Comparison of ENCODE assay signal across 11 mouse cellular contexts in genomic region chr16:93458598-93459496, GRCm38 (mm10).
DNase-seq lines count a peak whose midpoint lies in the region; ATAC-seq and TF ChIP-seq lines count a peak whose summit lies in the region.
"Had no signal": no experiment of that assay in that cellular context is flagged by ENCODE, and none has a peak within 500 bp of the region (broad histone marks: within the 10 kb centered on the region; RNA-seq: fewer than 3 reads in every experiment).

No protein-coding gene starts in this region.

- no peak overlapping the region for H3K4me3 ChIP-seq in kidney, postnatal 0 days (replicated peaks; ENCODE audit: low read depth, low read length)
- H3K4me3 ChIP-seq in kidney, adult 2 months (ENCODE audit: insufficient read depth, low read depth, low read length): no peak overlapping the region
- no peak overlapping the region for H3K4me3 ChIP-seq in forebrain, embryonic 14.5 days (ENCODE audit: low read depth, low read length)
- no peak overlapping the region for H3K4me3 ChIP-seq in midbrain, embryonic 14.5 days (replicated peaks; ENCODE audit: low read depth, low read length)

- no peak for TF ChIP-seq POLR2A in kidney, adult 2 months (IDR thresholded peaks at IDR 0.05; ENCODE audit: low read depth, low read length)
- no peak for TF ChIP-seq POLR2A in brain, embryonic 14.5 days (IDR thresholded peaks at IDR 0.05; ENCODE audit: borderline replicate concordance, extremely low read depth, insufficient read depth, insufficient read length, poor library complexity, severe bottlenecking)

- no peaks in the 10 kb centered on the region for H3K9me3 ChIP-seq in kidney, postnatal 0 days (replicated peaks; ENCODE audit: low read length)
- H3K9me3 ChIP-seq in forebrain, embryonic 14.5 days (replicated peaks; ENCODE audit: control insufficient read depth, low read length): no peaks in the 10 kb centered on the region
- H3K9me3 ChIP-seq in midbrain, embryonic 14.5 days (ENCODE audit: control insufficient read depth, low read length): no peaks in the 10 kb centered on the region

- H3K4me2 ChIP-seq in kidney, postnatal 0 days (ENCODE audit: low read length): no peak overlapping the region
- H3K4me2 ChIP-seq in forebrain, embryonic 14.5 days (ENCODE audit: low read length): peak overlapping the region; percentile 28; the same call in 1 of the 2 replicates
- H3K4me2 ChIP-seq in midbrain, embryonic 14.5 days (ENCODE audit: low read length): peak overlapping the region; percentile 36

- no peak overlapping the region for H3K9ac ChIP-seq in kidney, postnatal 0 days (ENCODE audit: low read depth, low read length)
- peak overlapping the region; percentile 37; the same call in 1 of the 2 replicates for H3K9ac ChIP-seq in forebrain, embryonic 14.5 days (ENCODE audit: low read length)
- H3K9ac ChIP-seq in midbrain, embryonic 14.5 days (replicated peaks; ENCODE audit: low read length): peak overlapping the region; percentile 14; the same call in 1 of the 2 replicates

- ATAC-seq in kidney, postnatal 0 days (replicated peaks; ENCODE audit: low FRiP score, low read depth): no peak
- ATAC-seq in forebrain, embryonic 14.5 days: peak; percentile 81; the same call in 1 of the 2 replicates
- no peak for ATAC-seq in midbrain, embryonic 14.5 days (ENCODE audit: low FRiP score, low TSS enrichment)

- no peaks in the 10 kb centered on the region for H3K36me3 ChIP-seq in kidney, postnatal 0 days (ENCODE audit: insufficient read depth, low read length)
- no peaks in the 10 kb centered on the region for H3K36me3 ChIP-seq in kidney, adult 2 months (ENCODE audit: control insufficient read depth, insufficient read depth, low read length)
- no peaks in the 10 kb centered on the region for H3K36me3 ChIP-seq in forebrain, embryonic 14.5 days (ENCODE audit: control insufficient read depth, insufficient read depth, low read length)
- no peaks in the 10 kb centered on the region for H3K36me3 ChIP-seq in midbrain, embryonic 14.5 days (ENCODE audit: control insufficient read depth, insufficient read depth, low read length)

- H3K27me3 ChIP-seq in kidney, postnatal 0 days (ENCODE audit: insufficient read depth, low read length): no peaks in the 10 kb centered on the region; the same call in 1 of the 2 replicates
- H3K27me3 ChIP-seq in kidney, adult 2 months (replicated peaks; ENCODE audit: control insufficient read depth, insufficient read depth, low read length): no peaks in the 10 kb centered on the region
- H3K27me3 ChIP-seq in forebrain, embryonic 14.5 days (replicated peaks; ENCODE audit: control insufficient read depth, insufficient read depth, low read length): no peaks in the 10 kb centered on the region
- no peaks in the 10 kb centered on the region for H3K27me3 ChIP-seq in midbrain, embryonic 14.5 days (ENCODE audit: control insufficient read depth, insufficient read depth, low read length)

- no peak overlapping the region for H3K27ac ChIP-seq in kidney, postnatal 0 days
- H3K27ac ChIP-seq in kidney, adult 2 months (ENCODE audit: insufficient read depth, low read depth, low read length): no peak overlapping the region
- peak overlapping the region; percentile 71; the same call in 1 of the 2 replicates for H3K27ac ChIP-seq in forebrain, embryonic 14.5 days (ENCODE audit: low read depth, low read length)
- 0 out of 2 replicates have a peak overlapping the region, but pooled peaks have one; percentile 17 for H3K27ac ChIP-seq in midbrain, embryonic 14.5 days (replicated peaks; ENCODE audit: low read depth, low read length)

- WGBS in kidney, postnatal 0 days: 47% methylated on average over 23 of the region's 25 CpGs
- 53% methylated on average over 25 of the region's 25 CpGs for WGBS in kidney, adult 2 months
- WGBS in forebrain, embryonic 14.5 days: 40% methylated on average over 24 of the region's 25 CpGs
- 42% methylated on average over 24 of the region's 25 CpGs for WGBS in midbrain, embryonic 14.5 days

- DNase-seq in kidney, postnatal 0 days (ENCODE audit: low spot score): peak; percentile 40
- DNase-seq in kidney, adult 2 months: no peak
- DNase-seq in brain, embryonic 14.5 days (ENCODE audit: low read depth): peak; percentile 84
- peak; percentile 79 for DNase-seq in forebrain, embryonic 14.5 days (ENCODE audit: low spot score)
- DNase-seq in midbrain, embryonic 14.5 days: peak; percentile 73
- no peak for DNase-seq in layer of hippocampus, adult 9-10 months (ENCODE audit: low spot score)
- no peak for DNase-seq in Muller cell, postnatal 12 days (ENCODE audit: inconsistent ontology term)
- no peak for DNase-seq in thymus, postnatal 25 days
- DNase-seq: cerebellum, adult 9-10 months; lung, postnatal 36 days; thymus, postnatal 36 days had no signal

- no peak for TF ChIP-seq CTCF in kidney, postnatal 0 days (IDR thresholded peaks at IDR 0.05; ENCODE audit: low read depth)
- no peak for TF ChIP-seq CTCF in kidney, adult 2 months (conservative IDR thresholded peaks at IDR 0.05; ENCODE audit: insufficient read depth, insufficient read length, low read depth, low read length)
- no peak for TF ChIP-seq CTCF in brain, embryonic 14.5 days (IDR thresholded peaks at IDR 0.05; ENCODE audit: borderline replicate concordance, extremely low read depth, insufficient read depth, insufficient read length)

- H3K4me1 ChIP-seq in kidney, postnatal 0 days (replicated peaks; ENCODE audit: insufficient read depth, low read length): peaks cover 4% of the 10 kb centered on the region; the same call in 1 of the 2 replicates
- H3K4me1 ChIP-seq in kidney, adult 2 months (ENCODE audit: control insufficient read depth, insufficient read depth, low read length): no peaks in the 10 kb centered on the region
- no peaks in the 10 kb centered on the region for H3K4me1 ChIP-seq in forebrain, embryonic 14.5 days (ENCODE audit: control insufficient read depth, insufficient read depth, low read length)
- H3K4me1 ChIP-seq in midbrain, embryonic 14.5 days (ENCODE audit: control insufficient read depth, insufficient read depth, low read length): peaks cover 8% of the 10 kb centered on the region; the same call in 1 of the 2 replicates

Comparison
In these comparisons a context has a peak if more than half of its experiments do, and no peak if none do; other contexts are left out.
1. DNase-seq: peak in kidney, postnatal 0 days (single experiment), brain, embryonic 14.5 days (single experiment), forebrain, embryonic 14.5 days (single experiment) and midbrain, embryonic 14.5 days (single experiment); none in kidney, adult 2 months (single experiment), layer of hippocampus, adult 9-10 months (single experiment), Muller cell, postnatal 12 days (single experiment) and thymus, postnatal 25 days (single experiment).
2. H3K27ac ChIP-seq: peak in forebrain, embryonic 14.5 days (single experiment) and midbrain, embryonic 14.5 days (single experiment); none in kidney, postnatal 0 days (single experiment) and kidney, adult 2 months (single experiment).